Mouse (Mus musculus) heart, postnatal 10 days (tissue): ENCODE measurements around the gene Yrdc. TPM values are rescaled to one million over a fixed set of nuclear protein-coding genes. Genes with fewer than 3 reads are reported as not detected.
A peak's percentile ranks its signal among the peaks of the same experiment; 100 is the strongest.

Experiments used
- DNase-seq, 2 experiments: peaks; one replicate each; pipeline ENCODE4 v3.0.0; 2021
- intact Hi-C: fragments of 180-260 bp; cut with DNase I; formaldehyde crosslinking; loops from one replicate; pipeline ENCODE4 v1.15.1; 2025
- total RNA-seq, 2 experiments: library from RNA; stranded (reverse); gene quantifications; 2 replicates each; pipeline ENCODE4 v1.2.3; 2021

Gene Yrdc
- total RNA-seq, result 10 to 100 TPM; 20.9 to 24.4 TPM

DNA sequence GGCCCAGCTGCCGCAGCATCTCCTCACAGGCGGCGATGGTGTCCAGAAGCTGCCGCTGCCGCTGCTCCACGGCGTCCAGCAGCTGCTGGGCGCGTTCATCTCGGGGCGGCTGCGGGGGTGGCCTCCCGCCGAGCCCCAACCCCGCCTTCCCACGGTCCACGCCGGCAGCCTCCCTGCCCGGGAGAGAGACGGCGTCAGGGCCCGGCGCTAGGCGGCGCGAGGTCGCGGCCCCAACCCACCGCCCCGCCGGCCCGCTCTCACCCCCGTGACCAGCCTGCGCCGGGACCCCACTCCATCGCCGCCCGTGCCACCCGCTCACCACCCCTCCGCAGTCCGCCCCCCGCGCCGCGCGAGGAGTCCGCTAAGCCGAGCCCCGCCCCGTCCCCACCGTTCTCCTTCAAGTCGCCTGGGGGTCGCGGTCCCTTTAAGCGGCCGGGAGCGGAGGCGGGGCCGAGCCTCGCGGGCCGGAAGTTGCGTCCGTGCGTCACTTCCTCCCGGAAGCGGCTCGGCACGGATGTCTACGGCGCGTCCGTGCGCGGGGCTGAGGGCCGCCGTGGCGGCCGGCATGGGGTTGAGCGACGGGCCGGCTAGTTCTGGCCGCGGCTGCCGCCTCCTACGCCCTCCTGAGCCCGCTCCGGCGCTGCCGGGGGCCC lies at the start of gene Yrdc:
Gene Yrdc (plus strand): TSS at position 419 of the 653 bp plus-strand sequence.
- peak; percentile 96 for DNase-seq
- intact Hi-C loops, result no loop called here

- peak; percentile 89 to 91 for DNase-seq
- intact Hi-C loops, result loop anchor here (1.0 kb wide), 2 partner anchors 46 to 87 kb away; partner anchors contain the start of gene Sf3a3
Observed at GRCm38 (mm10) chr4:124801552-124802308, 48.7 kb upstream of the Yrdc start, which contains the start of gene Mtf1. Gene Mtf1, plus strand, starts transcription at chr4:124802104.

GRCm38 (mm10) chr4:124802309-124803260 lies 47.9 kb upstream of the Yrdc start:
- intact Hi-C loops, result loop anchor here (1.0 kb wide), 2 partner anchors 45 to 88 kb away; partner anchors contain the start of gene Sf3a3
- DNase-seq, result peak; percentile 97 to 99

GRCm38 (mm10) chr4:124803406-124803805 lies 47.1 kb upstream of the Yrdc start:
- no peak for DNase-seq
- intact Hi-C loops, result no loop called here

- peak; percentile 8 to 13 for DNase-seq
- intact Hi-C loops, result no loop called here
Observed at GRCm38 (mm10) chr4:124808511-124808910, 42.0 kb upstream of the Yrdc start.

DNA sequence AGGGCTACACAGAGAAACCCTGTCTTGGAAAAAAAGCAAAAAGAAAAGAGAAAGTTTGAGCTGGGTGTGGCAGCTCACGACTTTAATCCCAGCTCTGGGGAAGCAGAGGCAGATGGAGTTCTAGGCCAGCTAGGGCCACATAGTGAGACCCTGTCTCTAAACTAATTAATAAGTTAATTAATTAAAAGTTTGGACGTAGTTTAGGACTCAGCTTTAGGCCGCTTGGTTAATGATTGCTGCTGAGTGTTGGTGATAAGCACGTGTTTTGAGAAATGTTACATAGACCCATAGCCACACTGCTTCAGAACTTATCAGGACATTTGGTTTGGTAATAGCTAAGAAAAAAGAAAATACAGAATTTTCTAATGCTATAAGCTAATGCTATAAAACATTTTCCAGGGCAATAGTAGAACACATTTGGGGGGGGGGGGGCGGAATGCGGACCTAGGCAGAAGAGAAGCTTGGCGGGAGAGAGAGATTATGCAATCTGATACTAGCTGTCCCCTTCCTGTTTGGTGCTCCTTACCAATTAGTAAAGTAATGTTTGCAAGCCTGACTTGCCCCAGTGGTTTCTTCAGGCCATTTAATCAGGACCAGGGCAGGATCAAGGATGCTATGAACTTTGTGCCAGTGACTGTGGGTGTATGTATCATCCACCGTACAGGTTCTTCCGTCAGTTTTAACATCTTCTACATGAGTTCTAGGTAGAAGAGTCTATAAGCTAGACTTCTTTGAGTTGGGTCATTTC lies 41.2 kb upstream of the Yrdc start:
- DNase-seq, result no peak
- intact Hi-C loops, result no loop called here

DNA sequence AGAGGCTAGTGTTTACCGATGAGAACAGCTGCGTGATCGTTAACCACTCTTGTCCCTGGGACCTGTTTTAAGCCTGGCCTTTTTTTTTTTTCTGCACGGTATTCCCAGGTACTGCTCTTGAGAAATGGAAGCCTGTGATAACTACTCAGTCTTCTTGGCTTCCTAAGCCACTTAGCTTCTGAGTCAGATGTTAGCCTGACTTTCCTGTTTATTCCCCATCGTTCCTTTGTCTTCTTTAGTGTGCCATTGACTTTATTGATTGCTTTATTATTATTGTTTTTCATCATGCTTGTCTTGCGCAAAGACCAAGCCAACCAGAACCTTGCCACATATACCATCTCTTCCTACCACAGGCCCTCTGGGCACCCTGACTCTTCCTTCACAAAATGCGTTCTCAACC lies 40.4 kb upstream of the Yrdc start:
- intact Hi-C loops, result no loop called here
- no peak for DNase-seq

DNA sequence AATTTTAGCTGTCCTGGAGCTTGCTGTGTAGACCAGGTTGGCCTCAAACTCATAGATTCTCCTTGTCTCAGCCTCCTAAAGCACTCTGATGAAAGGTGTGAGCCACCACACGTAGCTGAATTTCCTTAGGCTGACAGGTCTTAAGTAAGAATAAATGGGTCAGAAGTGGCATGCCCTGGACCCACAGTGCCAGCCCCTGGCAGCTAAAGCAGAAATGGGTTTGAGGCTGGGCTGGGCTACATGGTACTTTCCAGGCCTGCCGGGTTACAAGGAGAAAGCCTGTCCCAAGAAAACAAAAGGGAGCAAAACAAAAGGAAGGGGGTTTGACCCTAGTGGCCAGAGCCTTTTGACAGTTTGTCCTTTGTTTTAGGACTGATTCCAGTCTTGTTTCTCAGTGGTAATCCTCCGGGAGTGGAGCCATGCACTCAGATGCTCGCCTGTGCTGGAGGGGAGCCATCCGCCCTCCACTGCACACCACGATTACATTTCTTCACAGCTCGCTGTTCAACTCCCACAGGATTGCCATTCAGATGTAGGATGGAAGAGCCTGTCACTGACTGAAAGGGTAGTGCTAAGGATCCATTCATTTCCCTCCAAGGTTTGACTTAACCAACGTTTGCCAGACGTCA lies 39.0 kb upstream of the Yrdc start:
- peak; percentile 15 to 21 for DNase-seq
- intact Hi-C loops, result no loop called here

GRCm38 (mm10) chr4:124815901-124816300 lies 34.6 kb upstream of the Yrdc start:
- intact Hi-C loops, result no loop called here
- peak; percentile 26 to 43 for DNase-seq

GRCm38 (mm10) chr4:124817803-124818202 lies 32.7 kb upstream of the Yrdc start:
- peak; percentile 59 to 62 for DNase-seq
- intact Hi-C loops, result no loop called here

GRCm38 (mm10) chr4:124818832-124819231 lies 31.6 kb upstream of the Yrdc start:
- intact Hi-C loops, result no loop called here

GRCm38 (mm10) chr4:124824967-124825366 lies 25.5 kb upstream of the Yrdc start:
- intact Hi-C loops, result no loop called here
- no peak for DNase-seq

More at GRCm38 (mm10) chr4:124818832-124819231, 31.6 kb upstream of the Yrdc start:
- no peak for DNase-seq

- intact Hi-C loops, result no loop called here
- DNase-seq, result no peak
Observed at GRCm38 (mm10) chr4:124825371-124825965, 25.0 kb upstream of the Yrdc start.

- intact Hi-C loops, result no loop called here
- DNase-seq, result no peak
Observed at GRCm38 (mm10) chr4:124829671-124830070, 20.8 kb upstream of the Yrdc start.

- intact Hi-C loops, result no loop called here
Observed at GRCm38 (mm10) chr4:124832796-124833195, 17.7 kb upstream of the Yrdc start.

DNA sequence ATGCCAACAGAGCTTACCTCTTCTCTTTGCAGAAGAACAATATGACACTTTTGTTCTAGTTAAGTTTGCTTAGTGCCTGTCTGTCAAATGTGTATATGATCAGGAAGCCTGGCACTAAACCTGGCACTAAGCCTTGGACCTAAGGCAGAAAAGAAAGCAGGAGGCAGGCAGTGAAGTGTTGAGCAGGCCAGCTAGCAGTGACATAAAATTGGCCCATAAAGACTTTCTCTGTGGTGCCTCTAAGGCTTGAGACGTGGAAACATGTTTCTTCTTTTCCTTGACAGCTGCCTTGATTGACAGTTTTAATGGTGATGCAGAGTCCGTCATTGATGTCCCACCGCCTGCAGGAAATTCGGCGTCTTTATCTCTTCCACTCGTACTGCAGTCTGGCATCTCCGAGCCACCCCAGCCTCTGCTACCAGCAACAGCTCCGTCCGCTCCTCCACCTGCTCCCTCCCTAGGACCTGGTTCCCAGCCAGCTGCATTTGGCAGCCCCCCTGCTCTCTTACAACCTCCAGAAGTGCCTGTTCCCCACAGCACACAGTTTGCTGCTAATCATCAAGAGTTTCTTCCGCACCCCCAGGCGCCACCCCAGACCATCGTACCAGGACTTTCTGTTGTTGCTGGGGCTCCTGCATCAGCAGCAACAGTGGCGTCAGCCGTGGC lies 12.3 kb upstream of the Yrdc start:
- DNase-seq, result no peak

More at GRCm38 (mm10) chr4:124832796-124833195, 17.7 kb upstream of the Yrdc start:
- DNase-seq, result no peak

GRCm38 (mm10) chr4:124840998-124841397 lies 9.5 kb upstream of the Yrdc start:
- DNase-seq, result no peak
- intact Hi-C loops, result no loop called here

More for the DNA sequence above, 12.3 kb upstream of the Yrdc start:
- intact Hi-C loops, result no loop called here

GRCm38 (mm10) chr4:124843493-124843892 lies 7.0 kb upstream of the Yrdc start:
- intact Hi-C loops, result no loop called here

More at GRCm38 (mm10) chr4:124843493-124843892, 7.0 kb upstream of the Yrdc start:
- peak; percentile 19 to 51 for DNase-seq
